Mouse (Mus musculus) lung, postnatal 14 days (tissue): ENCODE results near the gene Sva.

Source experiments
- DNase-seq: peaks from one replicate; pipeline ENCODE4 v3.0.0; 2021

Gene Sva

GRCm38 (mm10) chr6:42038094-42038493 lies at the start of gene Sva:
Gene Sva (plus strand): TSS chr6:42038394.
- DNase-seq: no peak
